Mouse (Mus musculus) adrenal gland, adult 8-10 months (tissue): ENCODE measurements around the gene Zfp316. TPM values are rescaled to one million over a fixed set of nuclear protein-coding genes. Genes with fewer than 3 reads are reported as not detected.

Experiments used
- DNase-seq: peaks from one replicate; pipeline ENCODE4 v3.0.0; 2022
- total RNA-seq, 4 experiments: library from RNA; stranded (reverse); gene quantifications; 2 replicates each; pipeline ENCODE4 v1.2.4; 2022

Gene Zfp316
- total RNA-seq, 4 experiments from 2014 or later, result 11.0 to 13.1 (median 12.0) TPM

DNA sequence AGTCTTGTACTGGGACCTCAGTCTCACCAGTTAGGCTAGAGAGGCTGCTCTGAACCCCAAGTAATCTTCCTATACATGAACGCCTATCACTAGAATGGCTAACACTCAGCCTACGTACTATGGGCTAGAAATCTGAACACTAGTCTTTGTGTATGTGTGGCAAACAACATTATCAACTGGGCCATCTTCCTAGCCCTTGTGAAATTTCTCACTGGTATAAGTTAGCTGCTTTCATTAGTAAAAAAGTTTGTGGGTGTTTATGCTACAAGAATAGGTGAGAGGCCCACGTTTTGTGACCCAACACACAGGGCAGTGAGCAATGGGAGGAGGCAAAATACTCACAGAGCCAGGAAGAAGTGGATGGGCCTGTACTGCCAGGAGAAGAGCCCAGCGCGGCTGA is 48.8 kb downstream of the Zfp316 start:
- DNase-seq, result no peak

- DNase-seq, result no peak
Observed at GRCm38 (mm10) chr5:143213832-143214231, 56.0 kb downstream of the Zfp316 start.

DNA sequence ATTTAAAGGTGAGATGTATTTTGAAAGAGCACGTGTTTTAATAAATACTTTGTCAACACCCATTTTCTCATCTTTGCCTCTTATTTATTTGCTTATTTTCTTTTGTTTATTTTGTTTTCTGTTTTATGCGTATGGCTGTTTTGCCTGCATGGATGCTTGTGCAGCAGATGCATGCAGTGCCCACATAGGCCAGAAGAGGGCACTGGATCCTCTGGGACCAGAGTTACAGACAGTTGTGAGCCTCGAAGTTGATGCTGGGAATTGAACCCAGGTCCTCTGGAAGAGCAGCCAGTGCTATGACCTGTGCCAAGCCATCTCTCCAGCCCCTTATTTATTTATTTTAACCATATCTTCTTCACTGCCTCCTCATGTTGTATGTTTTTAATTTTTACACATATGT is 64.8 kb downstream of the Zfp316 start:
- no peak for DNase-seq

Other genes starting within 250 kb of the Zfp316 start
- gene Rnf216, start 157.0 kb downstream of the Zfp316 start, total RNA-seq, result 10 to 100 TPM; 41.7 to 58.3 (median 53.6) TPM
- under 1 TPM in 3 of 4 experiments, not detected in 1; 0.06 to 0.22 (median 0.11) TPM for gene Olfr718-ps1, start 122.4 kb downstream of the Zfp316 start, total RNA-seq
- 10 to 100 TPM; 10.9 to 22.2 (median 17.2) TPM for gene Rbak, start 89.2 kb downstream of the Zfp316 start, total RNA-seq
- gene Spdye4b, start 89.0 kb downstream of the Zfp316 start, total RNA-seq, result not detected
- gene Spdye4a, start 43.1 kb downstream of the Zfp316 start, total RNA-seq, result not detected
- gene Zfp12, start 34.9 kb downstream of the Zfp316 start, total RNA-seq, result 10 to 100 TPM; 22.8 to 30.6 (median 25.7) TPM
- under 1 TPM; 0.20 to 0.54 (median 0.46) TPM for gene Zfp853, start 23.6 kb upstream of the Zfp316 start, total RNA-seq
- 10 to 100 TPM; 22.1 to 34.5 (median 28.6) TPM for gene E130309D02Rik, start 45.3 kb upstream of the Zfp316 start, total RNA-seq
- gene Zdhhc4, start 59.2 kb upstream of the Zfp316 start, total RNA-seq, result 10 to 100 TPM; 60.3 to 74.8 (median 66.3) TPM
- 1 to 10 TPM in 1 of 4 experiments, under 1 TPM in 3; 0.61 to 1.2 (median 0.91) TPM for gene Grid2ip, start 87.3 kb upstream of the Zfp316 start, total RNA-seq
- gene Kdelr2, start 133.8 kb upstream of the Zfp316 start, total RNA-seq, result 100 to 1,000 TPM in 3 of 4 experiments, 10 to 100 TPM in 1; 97.5 to 115 (median 101) TPM
- gene Daglb, start 194.6 kb upstream of the Zfp316 start, total RNA-seq, result 10 to 100 TPM; 21.6 to 27.5 (median 25.4) TPM